Mouse (Mus musculus): Measurements from ENCODE around the gene Usp54. TPM values are rescaled to one million over a fixed set of nuclear protein-coding genes. Genes with fewer than 3 reads are reported as not detected.
A peak's percentile ranks its signal among the peaks of the same experiment; 100 is the strongest.

Usp54 gene
- polyA plus RNA-seq, 1 experiment = 1.9 TPM

DNA sequence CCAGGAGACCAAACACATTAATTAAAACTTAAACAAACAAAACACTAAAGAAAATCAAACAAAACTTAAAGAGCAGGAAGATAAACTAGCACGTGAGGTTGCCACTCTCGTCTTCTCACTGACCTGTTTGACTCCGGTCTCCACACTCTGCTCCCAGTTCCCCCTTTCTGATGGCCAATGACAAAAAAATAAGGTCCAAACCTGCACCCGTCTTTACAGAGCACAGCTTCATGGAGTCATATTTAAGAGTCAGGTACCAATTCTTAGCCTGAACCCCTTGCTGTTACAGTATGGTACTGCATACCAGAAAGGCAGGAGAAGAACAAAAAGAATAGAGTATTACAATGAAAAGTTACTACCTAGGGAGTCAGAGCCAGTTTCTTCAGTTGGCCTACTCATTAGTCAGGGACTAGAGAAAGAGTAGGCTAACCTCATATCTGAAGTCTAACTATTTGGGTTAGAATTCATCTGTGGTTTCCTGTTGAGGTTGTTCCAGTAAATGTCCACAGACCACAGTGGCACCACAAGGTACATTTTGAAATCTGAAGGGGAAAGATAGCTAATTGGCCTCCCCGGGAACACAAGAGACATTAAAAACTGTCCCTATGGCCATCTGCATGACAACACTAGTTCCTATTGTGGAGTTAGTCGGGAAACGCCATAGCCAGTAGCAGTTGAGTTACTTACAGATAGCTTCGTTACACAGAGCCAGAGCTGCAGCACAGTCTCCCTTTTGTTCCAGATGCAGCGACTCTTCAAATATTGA lies 75.4 kb downstream of the Usp54 start:
- WGBS = 39% methylated on average over 9 of the region's 9 CpGs
- Histone ChIP-seq H3K4me3 (ENCODE audit: extremely low read depth, insufficient read depth, insufficient read length) (no peak overlapping the region), H3K27me3 (ENCODE audit: control insufficient read depth, insufficient read depth, low read length) (no peaks in the 10 kb centered on the region), H3K36me3 (ENCODE audit: control insufficient read depth, insufficient read depth, low read length) (no peaks in the 10 kb centered on the region), H3K27ac (ENCODE audit: insufficient read depth, low read length) (no peak overlapping the region), H3K4me1 (ENCODE audit: control insufficient read depth, insufficient read depth, insufficient read length) (no peaks in the 10 kb centered on the region)
- TF ChIP-seq CTCF (IDR thresholded peaks at IDR 0.05; ENCODE audit: extremely low read depth, insufficient read depth, insufficient read length, insufficient replicate concordance) (no peak), POLR2A (IDR thresholded peaks at IDR 0.05; ENCODE audit: low read depth, low read length) (no peak)
- no peak for DNase-seq (ENCODE audit: low read depth in 1 of 2, low spot score in 2 of 2)

DNA sequence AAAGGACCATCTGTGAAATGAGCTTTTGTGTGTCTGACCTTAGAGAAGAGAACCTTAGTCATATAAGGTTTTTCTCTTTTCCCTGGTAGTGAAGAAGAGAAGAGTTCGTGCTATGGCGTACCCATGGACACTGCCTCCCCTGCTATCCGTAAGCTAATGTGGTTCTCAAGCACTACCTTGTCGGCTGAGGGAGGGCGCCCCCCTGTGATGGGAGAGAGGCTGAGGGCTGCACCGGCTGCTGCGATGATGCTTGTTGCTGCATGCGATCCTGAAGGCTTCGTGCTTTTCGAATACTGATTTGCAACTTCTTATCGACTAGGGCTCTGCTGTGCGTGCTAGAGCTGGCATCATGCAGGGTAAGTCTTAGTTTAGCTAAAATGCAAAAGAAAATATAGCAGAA lies 76.2 kb downstream of the Usp54 start:
- DNase-seq (ENCODE audit: low read depth in 1 of 2, low spot score in 2 of 2) = no peak
- Histone ChIP-seq H3K4me1 (ENCODE audit: control insufficient read depth, insufficient read depth, insufficient read length) (no peaks in the 10 kb centered on the region), H3K27ac (ENCODE audit: insufficient read depth, low read length) (no peak overlapping the region), H3K27me3 (ENCODE audit: control insufficient read depth, insufficient read depth, low read length) (no peaks in the 10 kb centered on the region), H3K4me3 (ENCODE audit: extremely low read depth, insufficient read depth, insufficient read length) (no peak overlapping the region), H3K36me3 (ENCODE audit: control insufficient read depth, insufficient read depth, low read length) (no peaks in the 10 kb centered on the region)
- TF ChIP-seq POLR2A (IDR thresholded peaks at IDR 0.05; ENCODE audit: low read depth, low read length) = no peak
- no peak for TF ChIP-seq CTCF (IDR thresholded peaks at IDR 0.05; ENCODE audit: extremely low read depth, insufficient read depth, insufficient read length, insufficient replicate concordance)
- WGBS = 86% methylated on average over 12 of the region's 12 CpGs

DNA sequence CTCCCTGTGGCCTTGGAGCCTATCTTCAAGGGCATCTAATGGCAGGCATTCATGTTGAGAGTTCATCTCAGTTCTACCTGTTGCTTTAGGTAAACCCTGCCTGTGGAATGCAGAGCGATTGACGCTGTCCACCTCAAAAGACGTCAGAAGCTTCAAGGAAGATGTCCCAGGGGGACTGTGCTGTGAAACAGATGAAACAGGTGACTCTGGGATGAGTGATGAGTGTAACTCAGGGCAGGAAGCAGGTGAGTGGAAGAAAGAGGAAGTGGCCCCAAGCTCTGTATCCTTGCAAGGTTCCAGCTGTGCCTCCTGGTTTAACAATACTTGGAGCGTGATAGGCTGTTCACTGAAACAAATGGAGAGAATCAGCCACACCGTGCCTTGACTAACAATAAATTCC lies 79.0 kb downstream of the Usp54 start:
- DNase-seq (ENCODE audit: low read depth in 1 of 2, low spot score in 2 of 2) = no peak
- no peak for TF ChIP-seq POLR2A (IDR thresholded peaks at IDR 0.05; ENCODE audit: low read depth, low read length)
- no peak for TF ChIP-seq CTCF (IDR thresholded peaks at IDR 0.05; ENCODE audit: extremely low read depth, insufficient read depth, insufficient read length, insufficient replicate concordance)
- H3K27ac ChIP-seq (ENCODE audit: insufficient read depth, low read length) = no peak overlapping the region
- 61% methylated on average over 5 of the region's 5 CpGs for WGBS
- no peaks in the 10 kb centered on the region for H3K4me1 ChIP-seq (ENCODE audit: control insufficient read depth, insufficient read depth, insufficient read length)
- no peaks in the 10 kb centered on the region for H3K27me3 ChIP-seq (ENCODE audit: control insufficient read depth, insufficient read depth, low read length)
- no peaks in the 10 kb centered on the region for H3K36me3 ChIP-seq (ENCODE audit: control insufficient read depth, insufficient read depth, low read length)
- no peak overlapping the region for H3K4me3 ChIP-seq (ENCODE audit: extremely low read depth, insufficient read depth, insufficient read length)

DNA sequence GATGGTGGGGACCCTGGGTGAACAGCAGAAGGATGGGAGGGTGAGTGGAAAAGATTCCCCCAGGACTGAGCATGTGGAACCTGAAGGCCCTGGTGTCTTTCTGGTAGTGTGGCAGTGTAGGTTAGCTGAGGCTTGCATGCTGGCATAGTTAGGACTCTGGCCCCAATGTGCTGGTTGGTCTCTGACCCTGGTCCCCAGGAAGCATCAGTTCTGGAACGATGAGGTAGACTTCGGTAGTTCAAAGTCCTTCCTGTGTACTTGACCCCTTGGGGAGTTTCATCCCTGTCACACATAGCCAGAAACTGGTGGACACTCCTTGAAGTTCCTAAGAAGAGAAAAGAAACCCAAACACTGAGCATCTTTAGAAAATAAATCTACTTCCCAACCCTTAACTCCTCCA lies 90.7 kb downstream of the Usp54 start:
- TF ChIP-seq CTCF (IDR thresholded peaks at IDR 0.05; ENCODE audit: extremely low read depth, insufficient read depth, insufficient read length, insufficient replicate concordance) (no peak), POLR2A (IDR thresholded peaks at IDR 0.05; ENCODE audit: low read depth, low read length) (no peak)
- H3K4me1 ChIP-seq (ENCODE audit: control insufficient read depth, insufficient read depth, insufficient read length) = no peaks in the 10 kb centered on the region; the same call in 1 of the 2 replicates
- DNase-seq (ENCODE audit: low read depth in 1 of 2, low spot score in 2 of 2) = no peak
- no peaks in the 10 kb centered on the region for H3K36me3 ChIP-seq (ENCODE audit: control insufficient read depth, insufficient read depth, low read length)
- H3K27me3 ChIP-seq (ENCODE audit: control insufficient read depth, insufficient read depth, low read length) = no peaks in the 10 kb centered on the region
- no peak overlapping the region for H3K27ac ChIP-seq (ENCODE audit: insufficient read depth, low read length)
- 91% methylated on average over 2 of the region's 2 CpGs for WGBS
- H3K4me3 ChIP-seq (ENCODE audit: extremely low read depth, insufficient read depth, insufficient read length) = no peak overlapping the region

DNA sequence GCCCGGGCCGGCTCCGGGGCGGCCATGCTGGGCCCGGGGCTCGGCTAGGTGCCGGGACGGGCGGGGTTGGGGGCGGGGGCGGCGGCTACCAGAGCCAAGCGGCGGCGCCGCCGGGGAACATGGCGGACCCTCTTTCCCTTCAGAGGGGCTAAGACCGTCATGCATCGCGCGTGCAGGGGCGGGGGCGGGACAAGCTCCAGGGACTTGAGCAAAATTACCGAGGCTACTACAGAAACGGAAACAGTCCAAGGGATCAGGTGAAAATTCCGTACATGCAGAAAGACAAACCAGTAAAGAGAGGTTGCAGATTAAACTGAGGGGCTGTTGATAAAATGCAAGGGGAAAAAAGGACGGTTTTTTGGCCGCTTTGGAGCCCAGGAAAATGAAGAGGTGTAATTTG lies 94.4 kb downstream of the Usp54 start, which contains the start of gene Ppp3cb:
Ppp3cb (minus strand) TSS at position 159 of the 400 bp plus-strand sequence.
- Histone ChIP-seq H3K4me1 (ENCODE audit: control insufficient read depth, insufficient read depth, insufficient read length) (no peaks in the 10 kb centered on the region), H3K4me3 (ENCODE audit: extremely low read depth, insufficient read depth, insufficient read length) (peak within 1 kb of the TSS; percentile 86), H3K36me3 (ENCODE audit: control insufficient read depth, insufficient read depth, low read length) (no peaks in the 10 kb centered on the region), H3K27me3 (ENCODE audit: control insufficient read depth, insufficient read depth, low read length) (no peaks in the 10 kb centered on the region), H3K27ac (ENCODE audit: insufficient read depth, low read length) (peak within 1 kb of the TSS; percentile 96)
- peak; percentile 73 to 82 for DNase-seq (ENCODE audit: low read depth in 1 of 2, low spot score in 2 of 2)
- WGBS = under 1% methylated on average over 29 of the region's 29 CpGs
- TF ChIP-seq POLR2A (IDR thresholded peaks at IDR 0.05; ENCODE audit: low read depth, low read length) = no peak
- TF ChIP-seq CTCF (IDR thresholded peaks at IDR 0.05; ENCODE audit: extremely low read depth, insufficient read depth, insufficient read length, insufficient replicate concordance) = no peak

DNA sequence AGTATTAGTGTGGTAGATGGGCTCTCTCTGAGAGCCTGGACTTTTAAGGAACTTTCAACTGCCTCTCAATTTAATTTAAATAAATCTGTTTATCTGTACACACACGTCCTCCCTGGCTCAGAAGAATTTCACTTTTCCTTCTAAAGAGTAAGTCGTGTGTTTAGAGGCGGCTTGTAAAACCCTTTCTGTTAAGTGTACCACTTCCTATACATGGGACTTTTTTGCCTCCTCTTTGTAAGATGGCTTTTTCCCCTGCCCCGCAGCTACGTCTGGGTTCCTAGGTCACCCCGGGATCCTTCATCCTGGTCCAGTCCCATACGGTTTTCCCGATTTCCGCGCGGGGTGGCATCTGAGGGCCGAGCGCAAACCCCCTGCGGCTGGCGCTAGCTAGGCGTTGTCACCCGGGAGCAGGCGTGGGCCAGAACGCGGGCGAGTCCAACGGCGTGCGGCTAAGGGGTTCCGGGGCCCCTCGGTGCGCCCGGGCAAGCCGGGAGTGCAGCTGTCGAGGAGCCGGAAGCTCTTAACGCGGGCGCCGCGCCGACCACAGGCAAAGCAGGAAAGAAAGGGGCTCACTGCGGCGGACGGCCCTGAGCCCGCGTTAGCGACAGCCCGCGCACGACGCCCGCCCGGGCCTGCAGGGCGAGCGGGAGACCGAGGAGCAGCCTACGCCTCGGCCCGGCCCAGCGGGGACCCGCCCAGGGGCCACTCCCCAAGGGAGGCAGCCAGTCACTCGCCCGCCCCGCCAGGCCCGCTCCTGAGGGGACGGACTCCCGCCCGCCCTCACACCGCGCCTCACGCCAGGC lies 95.1 kb downstream of the Usp54 start:
- peak; percentile 49 to 84 for DNase-seq (ENCODE audit: low read depth in 1 of 2, low spot score in 2 of 2)
- TF ChIP-seq POLR2A (IDR thresholded peaks at IDR 0.05; ENCODE audit: low read depth, low read length) = peak; percentile 77
- no peak for TF ChIP-seq CTCF (IDR thresholded peaks at IDR 0.05; ENCODE audit: extremely low read depth, insufficient read depth, insufficient read length, insufficient replicate concordance)
- Histone ChIP-seq H3K36me3 (ENCODE audit: control insufficient read depth, insufficient read depth, low read length) (no peaks in the 10 kb centered on the region), H3K27me3 (ENCODE audit: control insufficient read depth, insufficient read depth, low read length) (no peaks in the 10 kb centered on the region), H3K27ac (ENCODE audit: insufficient read depth, low read length) (peak overlapping the region; percentile 96), H3K4me1 (ENCODE audit: control insufficient read depth, insufficient read depth, insufficient read length) (peaks cover under 1% of the 10 kb centered on the region; the same call in 1 of the 2 replicates), H3K4me3 (ENCODE audit: extremely low read depth, insufficient read depth, insufficient read length) (peak overlapping the region; percentile 86)
- WGBS = under 1% methylated on average over 53 of the region's 67 CpGs

Measured in spleen, adult 2 months (tissue).